Mouse (Mus musculus): Measurements from ENCODE around the gene Gucd1.

GRCm38 (mm10) chr10:75479955-75480354 lies 37.8 kb downstream of the Gucd1 start:
- TF ChIP-seq POLR2A (IDR thresholded peaks at IDR 0.05; ENCODE audit: borderline replicate concordance, extremely low read depth, low read depth, low read length) (no peak), CTCF (IDR thresholded peaks at IDR 0.05; ENCODE audit: insufficient read depth, low read length) (no peak)
